1 mouse cellular context compared by ENCODE assay signal in genomic region chr10:69212542-69213440, GRCm38 (mm10).
A peak's percentile ranks its signal among the peaks of the same experiment; 100 is the strongest.
TF ChIP-seq lines count a peak whose summit lies in the region.

TSS of gene A930033H14Rik (minus strand) at chr10:69213098.

TF ChIP-seq in CH12.LX, 34 proteins besides CTCF, POLR2A, EP300 and RAD21 (continued from another document):
- TF ChIP-seq POLR2AphosphoS2 (IDR thresholded peaks at IDR 0.05; ENCODE audit: low read depth, low read length) (no peak), MEF2A (IDR thresholded peaks at IDR 0.05; ENCODE audit: borderline replicate concordance, low read depth, low read length) (peak; percentile 90)
